In genomic region chr13:49180274-49180673, GRCm38 (mm10) we compare ENCODE assay signal across 17 mouse cellular contexts. TPM values are rescaled to one million over a fixed set of nuclear protein-coding genes. Genes with fewer than 3 reads are reported as not detected.
"Had no signal": no experiment of that assay in that cellular context is flagged by ENCODE, and none has a peak within 500 bp of the region (broad histone marks: within the 10 kb centered on the region; RNA-seq: fewer than 3 reads in every experiment).

No protein-coding gene starts in this region.

- DNase-seq: kidney, adult 18-20 months; kidney, adult 9 months; kidney, postnatal 14 days; kidney, postnatal 4 days; layer of hippocampus, adult 9-11 months; liver; liver, postnatal 0 days; lung, embryonic 14.5 days; thymus, adult 18-20 months; thymus, postnatal 36 days had no signal

- H3K9me3 ChIP-seq: limb, embryonic 10.5 days; limb, embryonic 13.5 days; midbrain, embryonic 12.5 days; midbrain, embryonic 15.5 days had no signal

- H3K36me3 ChIP-seq: limb, embryonic 10.5 days; limb, embryonic 13.5 days; midbrain, embryonic 12.5 days; midbrain, embryonic 15.5 days had no signal

- H3K27me3 ChIP-seq: limb, embryonic 13.5 days; midbrain, embryonic 15.5 days had no signal

- H3K9ac ChIP-seq: limb, embryonic 13.5 days; liver, embryonic 14.5 days; liver, postnatal 0 days; lung, embryonic 14.5 days; midbrain, embryonic 12.5 days; midbrain, embryonic 15.5 days had no signal

- H3K4me2 ChIP-seq: limb, embryonic 13.5 days; lung, embryonic 14.5 days; midbrain, embryonic 12.5 days; midbrain, embryonic 15.5 days had no signal

- ATAC-seq: liver, postnatal 0 days; lung, postnatal 0 days; midbrain, embryonic 15.5 days had no signal

- H3K27ac ChIP-seq: limb, embryonic 10.5 days; liver, embryonic 14.5 days; macrophage; midbrain, embryonic 12.5 days; midbrain, embryonic 15.5 days had no signal

- H3K4me3 ChIP-seq: limb, embryonic 10.5 days; limb, embryonic 13.5 days; midbrain, embryonic 12.5 days; midbrain, embryonic 15.5 days had no signal

RNA-seq across cellular contexts. Expression of gene Wnk2, which starts 32.5 kb away (rescaled TPM):
- polyA plus RNA-seq: macrophage had no signal
